Mouse (Mus musculus): ENCODE measurements around the gene Mtx3. TPM values are rescaled to one million over a fixed set of nuclear protein-coding genes. Genes with fewer than 3 reads are reported as not detected.
A peak's percentile ranks its signal among the peaks of the same experiment; 100 is the strongest.

Mtx3 gene
- polyA plus RNA-seq, 1 experiment from 2014 or later = 5.3 TPM

DNA sequence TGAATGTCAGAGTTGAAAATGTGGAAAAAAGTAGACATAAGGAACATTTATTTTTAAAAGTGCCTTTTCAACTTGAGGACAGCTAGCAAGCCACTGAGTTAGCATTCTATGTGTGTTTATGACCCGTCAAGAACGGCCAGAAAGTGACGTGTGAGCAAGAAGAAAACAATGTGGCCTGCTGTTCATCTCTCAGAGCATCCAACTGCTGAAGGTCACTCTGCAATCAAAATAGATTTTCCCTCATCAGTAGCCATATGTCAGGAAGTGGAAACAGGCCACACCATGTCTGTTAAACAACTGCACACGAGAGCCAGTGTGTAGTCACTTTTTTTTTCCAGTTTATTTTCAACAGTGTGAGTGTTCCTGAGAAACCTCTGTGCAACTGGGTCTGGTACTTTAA is 35.0 kb downstream of the Mtx3 start:
- Histone ChIP-seq H3K9ac (ENCODE audit: low read length) (no peak overlapping the region), H3K36me3 (ENCODE audit: control insufficient read depth, insufficient read depth, low read length) (no peaks in the 10 kb centered on the region), H3K27ac (ENCODE audit: low read depth, low read length) (no peak overlapping the region), H3K4me1 (replicated peaks; ENCODE audit: control insufficient read depth, insufficient read depth, low read length) (0 out of 2 replicates have a peak, but pooled peaks cover 3% of the 10 kb centered on the region), H3K9me3 (ENCODE audit: control insufficient read depth, low read length) (no peaks in the 10 kb centered on the region), H3K4me2 (ENCODE audit: low read depth, low read length, severe bottlenecking) (no peak overlapping the region), H3K27me3 (ENCODE audit: control insufficient read depth, insufficient read depth, low read length) (no peaks in the 10 kb centered on the region), H3K4me3 (ENCODE audit: low read depth, low read length) (no peak overlapping the region)
- ATAC-seq (replicated peaks; ENCODE audit: low FRiP score) (no peak), DNase-seq (ENCODE audit: low spot score) (no peak)
- WGBS = 84% methylated on average over 4 of the region's 4 CpGs

DNA sequence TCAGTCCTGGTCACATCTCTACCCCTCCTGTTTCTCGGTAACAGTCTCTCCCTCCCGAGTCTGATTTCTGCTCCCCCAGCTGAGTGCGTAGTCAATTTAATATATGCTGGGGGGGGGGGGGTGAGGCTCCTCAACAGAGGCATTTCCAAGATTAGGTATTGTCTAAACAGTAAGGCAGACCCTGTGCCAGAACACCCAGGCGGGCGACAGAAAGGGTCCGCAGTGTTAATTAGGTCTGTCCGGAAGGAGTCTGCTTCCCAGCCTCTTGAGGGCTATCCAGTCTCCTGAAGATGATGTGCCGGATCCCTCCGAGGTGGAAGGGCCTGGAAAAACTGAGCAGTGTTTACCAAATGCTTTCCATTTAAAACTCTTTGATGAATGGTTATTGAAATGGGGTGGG is 35.4 kb downstream of the Mtx3 start:
- H3K36me3 ChIP-seq (ENCODE audit: control insufficient read depth, insufficient read depth, low read length) = no peaks in the 10 kb centered on the region
- no peak overlapping the region for H3K27ac ChIP-seq (ENCODE audit: low read depth, low read length)
- no peaks in the 10 kb centered on the region for H3K27me3 ChIP-seq (ENCODE audit: control insufficient read depth, insufficient read depth, low read length)
- no peaks in the 10 kb centered on the region for H3K9me3 ChIP-seq (ENCODE audit: control insufficient read depth, low read length)
- WGBS = 56% methylated on average over 9 of the region's 9 CpGs
- no peak overlapping the region for H3K4me2 ChIP-seq (ENCODE audit: low read depth, low read length, severe bottlenecking)
- 0 out of 2 replicates have a peak, but pooled peaks cover 3% of the 10 kb centered on the region for H3K4me1 ChIP-seq (replicated peaks; ENCODE audit: control insufficient read depth, insufficient read depth, low read length)
- no peak overlapping the region for H3K4me3 ChIP-seq (ENCODE audit: low read depth, low read length)
- H3K9ac ChIP-seq (ENCODE audit: low read length) = no peak overlapping the region
- peak; percentile 64 for ATAC-seq (replicated peaks; ENCODE audit: low FRiP score)
- no peak for DNase-seq (ENCODE audit: low spot score)

DNA sequence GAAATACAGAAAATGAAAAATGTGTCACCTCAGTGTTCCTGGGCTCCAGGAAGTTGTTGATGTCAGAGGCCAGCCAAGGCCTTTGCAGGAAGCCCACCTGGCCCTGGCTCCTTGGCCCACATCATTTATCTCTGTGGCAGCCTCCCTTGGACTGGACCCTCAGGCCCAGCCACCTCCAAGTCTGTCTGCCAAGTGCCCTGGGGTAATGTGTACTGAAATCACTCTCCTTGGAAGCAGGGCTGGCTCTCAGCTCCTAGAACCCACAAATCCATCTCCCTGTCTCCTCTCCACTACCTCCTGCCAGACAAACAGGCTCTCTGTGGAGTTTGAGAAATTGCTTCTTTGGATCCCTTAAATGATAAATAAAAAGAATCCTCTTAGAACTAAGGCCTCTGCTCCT is 36.0 kb downstream of the Mtx3 start:
- Histone ChIP-seq H3K4me3 (ENCODE audit: low read depth, low read length) (no peak overlapping the region), H3K36me3 (ENCODE audit: control insufficient read depth, insufficient read depth, low read length) (no peaks in the 10 kb centered on the region), H3K27me3 (ENCODE audit: control insufficient read depth, insufficient read depth, low read length) (no peaks in the 10 kb centered on the region), H3K9ac (ENCODE audit: low read length) (no peak overlapping the region), H3K9me3 (ENCODE audit: control insufficient read depth, low read length) (no peaks in the 10 kb centered on the region), H3K27ac (ENCODE audit: low read depth, low read length) (no peak overlapping the region), H3K4me1 (replicated peaks; ENCODE audit: control insufficient read depth, insufficient read depth, low read length) (0 out of 2 replicates have a peak, but pooled peaks cover 3% of the 10 kb centered on the region), H3K4me2 (ENCODE audit: low read depth, low read length, severe bottlenecking) (no peak overlapping the region)
- DNase-seq (ENCODE audit: low spot score) = no peak
- ATAC-seq (replicated peaks; ENCODE audit: low FRiP score) = no peak

DNA sequence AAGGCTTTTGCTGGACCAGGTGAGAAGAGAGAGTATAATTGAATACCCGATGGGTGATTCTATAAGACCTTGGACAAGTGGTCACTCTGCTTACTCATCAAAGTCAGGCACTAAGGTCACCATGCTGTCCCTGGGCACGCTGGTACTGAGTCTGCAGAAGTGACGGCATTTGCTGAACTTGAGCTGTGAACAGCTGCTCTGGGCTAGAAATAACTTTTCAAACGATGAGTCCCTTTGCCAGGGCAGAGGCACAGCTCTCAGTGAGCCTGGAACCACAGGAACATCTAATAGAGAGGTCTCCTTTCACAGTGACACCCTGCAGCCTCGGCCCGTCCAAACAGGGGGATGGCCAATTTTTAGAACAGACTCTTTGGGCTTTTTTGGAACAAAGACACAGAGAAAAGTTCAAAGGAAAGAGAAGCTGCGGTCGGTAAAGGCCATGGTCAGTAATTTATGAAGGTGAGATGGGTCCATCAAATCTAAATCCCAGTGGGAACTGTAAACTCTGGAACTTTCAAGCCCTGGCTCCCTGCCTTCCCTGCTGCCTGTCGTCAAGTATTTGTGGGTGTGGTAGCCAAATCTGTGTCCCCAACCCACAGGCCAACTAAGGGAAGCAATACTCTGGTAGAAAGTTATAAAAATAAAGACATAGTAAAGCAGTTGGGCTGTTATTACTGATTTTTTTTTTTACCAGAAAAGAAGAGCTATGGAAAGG is 37.9 kb downstream of the Mtx3 start:
- H3K4me1 ChIP-seq (replicated peaks; ENCODE audit: control insufficient read depth, insufficient read depth, low read length) = 0 out of 2 replicates have a peak, but pooled peaks cover 3% of the 10 kb centered on the region
- H3K36me3 ChIP-seq (ENCODE audit: control insufficient read depth, insufficient read depth, low read length) = no peaks in the 10 kb centered on the region
- no peak overlapping the region for H3K9ac ChIP-seq (ENCODE audit: low read length)
- 89% methylated on average over 9 of the region's 9 CpGs for WGBS
- no peak overlapping the region for H3K4me2 ChIP-seq (ENCODE audit: low read depth, low read length, severe bottlenecking)
- no peak overlapping the region for H3K27ac ChIP-seq (ENCODE audit: low read depth, low read length)
- no peaks in the 10 kb centered on the region for H3K9me3 ChIP-seq (ENCODE audit: control insufficient read depth, low read length)
- DNase-seq (ENCODE audit: low spot score) (peak; percentile 32), ATAC-seq (replicated peaks; ENCODE audit: low FRiP score) (no peak)
- no peak overlapping the region for H3K4me3 ChIP-seq (ENCODE audit: low read depth, low read length)
- no peaks in the 10 kb centered on the region for H3K27me3 ChIP-seq (ENCODE audit: control insufficient read depth, insufficient read depth, low read length)

DNA sequence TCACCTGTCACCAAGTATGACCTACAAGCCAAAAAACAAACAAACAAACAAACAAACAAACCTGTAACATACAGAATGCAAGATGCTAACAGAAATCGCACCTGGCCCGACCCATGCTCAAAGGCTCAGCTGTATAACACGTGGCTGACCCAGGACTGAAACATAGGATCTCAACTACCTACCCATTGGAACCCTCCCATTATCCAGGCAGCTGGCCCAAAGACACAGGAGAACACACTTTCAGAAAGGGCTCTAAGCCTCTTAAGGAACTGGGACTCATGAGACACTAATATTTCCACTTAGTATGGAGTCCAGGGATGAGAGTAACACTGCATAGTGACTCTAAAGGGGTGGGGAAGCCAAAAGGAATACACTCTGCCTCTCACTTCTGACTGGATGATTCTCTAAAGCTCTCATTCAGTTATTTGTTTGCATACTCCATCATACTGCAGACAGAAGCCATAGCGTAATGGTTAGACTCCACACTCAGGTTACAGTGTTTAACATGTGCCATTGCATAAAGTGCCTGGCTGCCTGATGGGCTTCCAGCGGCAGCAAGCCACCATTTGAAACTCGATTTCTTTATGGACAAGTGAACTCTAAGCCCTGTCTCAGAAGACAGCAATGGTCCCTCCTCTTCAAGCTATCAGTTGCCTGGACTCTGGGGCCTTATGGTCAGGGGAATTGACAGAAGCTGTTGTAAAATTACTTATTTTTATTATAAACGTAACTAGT is 38.6 kb downstream of the Mtx3 start:
- Histone ChIP-seq H3K27me3 (ENCODE audit: control insufficient read depth, insufficient read depth, low read length) (no peaks in the 10 kb centered on the region), H3K4me1 (replicated peaks; ENCODE audit: control insufficient read depth, insufficient read depth, low read length) (0 out of 2 replicates have a peak, but pooled peaks cover 3% of the 10 kb centered on the region), H3K27ac (ENCODE audit: low read depth, low read length) (no peak overlapping the region), H3K36me3 (ENCODE audit: control insufficient read depth, insufficient read depth, low read length) (no peaks in the 10 kb centered on the region), H3K4me2 (ENCODE audit: low read depth, low read length, severe bottlenecking) (no peak overlapping the region), H3K9ac (ENCODE audit: low read length) (no peak overlapping the region), H3K9me3 (ENCODE audit: control insufficient read depth, low read length) (no peaks in the 10 kb centered on the region), H3K4me3 (ENCODE audit: low read depth, low read length) (no peak overlapping the region)
- no peak for ATAC-seq (replicated peaks; ENCODE audit: low FRiP score)
- DNase-seq (ENCODE audit: low spot score) = peak; percentile 18
- 87% methylated on average over 7 of the region's 7 CpGs for WGBS

DNA sequence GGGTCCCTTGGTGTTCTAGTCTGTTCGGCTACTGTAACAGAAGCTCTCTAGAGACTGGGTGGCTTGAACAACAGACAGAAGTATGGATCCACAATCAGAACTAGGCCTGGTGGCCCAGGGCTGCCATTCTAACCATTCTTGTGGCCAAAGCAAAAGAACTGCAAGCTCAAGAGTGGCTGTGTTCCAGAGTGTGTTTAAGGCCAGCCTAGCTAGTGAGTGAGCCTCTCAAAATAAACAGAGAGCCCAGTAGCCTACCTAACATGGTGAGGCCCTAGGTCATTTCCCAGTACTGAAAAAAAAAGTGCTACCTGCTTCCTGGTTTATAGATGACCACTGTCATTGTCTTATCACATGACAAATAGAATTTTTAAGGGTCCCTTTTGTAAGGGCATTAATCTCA is 39.6 kb downstream of the Mtx3 start:
- Histone ChIP-seq H3K9ac (ENCODE audit: low read length) (no peak overlapping the region), H3K4me3 (ENCODE audit: low read depth, low read length) (no peak overlapping the region), H3K9me3 (ENCODE audit: control insufficient read depth, low read length) (no peaks in the 10 kb centered on the region), H3K4me1 (replicated peaks; ENCODE audit: control insufficient read depth, insufficient read depth, low read length) (0 out of 2 replicates have a peak, but pooled peaks cover 3% of the 10 kb centered on the region), H3K36me3 (ENCODE audit: control insufficient read depth, insufficient read depth, low read length) (no peaks in the 10 kb centered on the region), H3K4me2 (ENCODE audit: low read depth, low read length, severe bottlenecking) (no peak overlapping the region), H3K27me3 (ENCODE audit: control insufficient read depth, insufficient read depth, low read length) (no peaks in the 10 kb centered on the region), H3K27ac (ENCODE audit: low read depth, low read length) (no peak overlapping the region)
- WGBS = 100% methylated on average over 1 of the region's 1 CpGs
- ATAC-seq (replicated peaks; ENCODE audit: low FRiP score) = no peak
- DNase-seq (ENCODE audit: low spot score) = peak; percentile 15

DNA sequence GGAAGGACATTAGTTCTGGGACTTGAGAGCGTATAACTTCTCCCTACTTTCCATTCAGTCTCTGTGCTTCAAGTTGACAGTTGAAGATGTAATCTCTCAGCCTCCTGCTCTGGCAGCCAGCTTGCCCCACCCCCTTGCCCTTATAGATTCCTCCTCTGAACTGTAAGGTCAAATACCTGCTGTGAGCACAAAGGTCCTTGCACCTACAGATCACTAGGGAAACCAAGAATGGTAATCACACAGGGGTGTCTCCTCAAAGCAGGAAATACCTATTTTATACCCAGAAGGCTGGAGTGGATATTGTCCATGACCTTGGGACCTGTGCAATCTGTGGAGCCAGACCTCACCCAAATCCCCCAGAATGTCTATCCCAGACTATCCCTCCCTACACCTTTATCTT is 40.4 kb downstream of the Mtx3 start:
- no peak overlapping the region for H3K9ac ChIP-seq (ENCODE audit: low read length)
- 0 out of 2 replicates have a peak, but pooled peaks cover 3% of the 10 kb centered on the region for H3K4me1 ChIP-seq (replicated peaks; ENCODE audit: control insufficient read depth, insufficient read depth, low read length)
- 88% methylated on average over 1 of the region's 1 CpGs for WGBS
- H3K36me3 ChIP-seq (ENCODE audit: control insufficient read depth, insufficient read depth, low read length) = no peaks in the 10 kb centered on the region
- DNase-seq (ENCODE audit: low spot score) (peak; percentile 3), ATAC-seq (replicated peaks; ENCODE audit: low FRiP score) (no peak)
- H3K4me3 ChIP-seq (ENCODE audit: low read depth, low read length) = no peak overlapping the region
- no peaks in the 10 kb centered on the region for H3K27me3 ChIP-seq (ENCODE audit: control insufficient read depth, insufficient read depth, low read length)
- no peak overlapping the region for H3K27ac ChIP-seq (ENCODE audit: low read depth, low read length)
- H3K9me3 ChIP-seq (ENCODE audit: control insufficient read depth, low read length) = no peaks in the 10 kb centered on the region
- H3K4me2 ChIP-seq (ENCODE audit: low read depth, low read length, severe bottlenecking) = no peak overlapping the region

DNA sequence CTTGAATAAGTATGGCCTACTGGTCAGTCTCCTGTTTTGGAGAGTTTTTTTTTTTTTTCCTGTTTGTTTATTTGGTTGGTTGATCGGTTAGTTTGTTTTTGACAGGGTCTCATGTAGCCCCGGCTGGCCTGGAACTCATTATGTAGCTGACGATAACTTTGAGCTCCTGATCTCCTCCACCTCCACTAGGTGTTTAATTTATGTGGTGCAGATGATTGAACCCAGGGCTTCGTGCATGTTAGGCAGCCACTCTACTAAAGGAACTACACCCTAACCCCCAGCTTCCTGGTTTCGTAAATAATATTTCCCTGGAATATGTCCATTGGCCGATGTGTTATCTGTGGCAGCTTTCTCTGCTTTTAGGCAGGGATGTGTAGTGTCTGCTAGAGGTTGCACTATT is 54.5 kb downstream of the Mtx3 start:
- Histone ChIP-seq H3K4me1 (replicated peaks; ENCODE audit: control insufficient read depth, insufficient read depth, low read length) (no peaks in the 10 kb centered on the region), H3K36me3 (ENCODE audit: control insufficient read depth, insufficient read depth, low read length) (no peaks in the 10 kb centered on the region), H3K4me2 (ENCODE audit: low read depth, low read length, severe bottlenecking) (no peak overlapping the region), H3K9ac (ENCODE audit: low read length) (no peak overlapping the region), H3K4me3 (ENCODE audit: low read depth, low read length) (no peak overlapping the region), H3K9me3 (ENCODE audit: control insufficient read depth, low read length) (no peaks in the 10 kb centered on the region), H3K27ac (ENCODE audit: low read depth, low read length) (no peak overlapping the region), H3K27me3 (ENCODE audit: control insufficient read depth, insufficient read depth, low read length) (no peaks in the 10 kb centered on the region)
- no peak for ATAC-seq (replicated peaks; ENCODE audit: low FRiP score)
- WGBS = 87% methylated on average over 6 of the region's 6 CpGs
- DNase-seq (ENCODE audit: low spot score) = no peak

Data from forebrain, embryonic 11.5 days (tissue).